13 mouse cellular contexts compared by ENCODE assay signal in genomic region chr9:88274681-88275336, GRCm38 (mm10). TPM values are rescaled to one million over a fixed set of nuclear protein-coding genes. Genes with fewer than 3 reads are reported as not detected.
A peak's percentile ranks its signal among the peaks of the same experiment; 100 is the strongest.
DNase-seq lines count a peak whose midpoint lies in the region; ATAC-seq and TF ChIP-seq lines count a peak whose summit lies in the region.
"Had no signal": no experiment of that assay in that cellular context is flagged by ENCODE, and none has a peak within 500 bp of the region (broad histone marks: within the 10 kb centered on the region; RNA-seq: fewer than 3 reads in every experiment).

No protein-coding gene starts in this region.

- no peak for DNase-seq in heart, embryonic 10.5 days (ENCODE audit: low spot score)
- peak; percentile 39 for DNase-seq in adipocyte (ENCODE audit: low spot score)
- DNase-seq in kidney, adult 9 months: peak; percentile 69
- no peak for DNase-seq in liver, postnatal 0 days
- DNase-seq in retina, embryonic 14.5 days (ENCODE audit: low spot score): no peak
- no peak for DNase-seq in left cerebral cortex, postnatal 25 days (ENCODE audit: low spot score in 2 of 2)
- DNase-seq: thymus, postnatal 14 days had no signal

- no peak overlapping the region for H3K4me2 ChIP-seq in heart, embryonic 15.5 days
- H3K4me2 ChIP-seq in liver, postnatal 0 days (ENCODE audit: low read depth, low read length): peak overlapping the region; percentile 13; the same call in 1 of the 2 replicates
- H3K4me2 ChIP-seq: hindbrain, embryonic 13.5 days had no signal

- WGBS in heart, embryonic 15.5 days: 75% methylated on average over 3 of the region's 3 CpGs
- WGBS in heart, embryonic 10.5 days: 80% methylated on average over 3 of the region's 3 CpGs
- 56% methylated on average over 3 of the region's 3 CpGs for WGBS in liver, postnatal 0 days (ENCODE audit: insufficient replicate concordance)

- H3K9ac ChIP-seq in heart, embryonic 15.5 days: no peak overlapping the region
- H3K9ac ChIP-seq in liver, postnatal 0 days (replicated peaks): 0 out of 2 replicates have a peak overlapping the region, but pooled peaks have one; percentile 26
- H3K9ac ChIP-seq: hindbrain, embryonic 13.5 days; liver, embryonic 14.5 days had no signal

- peaks cover 27% of the 10 kb centered on the region for H3K4me1 ChIP-seq in heart, embryonic 15.5 days (replicated peaks)
- H3K4me1 ChIP-seq in heart, embryonic 10.5 days: peaks cover 9% of the 10 kb centered on the region; the same call in 1 of the 2 replicates
- H3K4me1 ChIP-seq in liver, postnatal 0 days (ENCODE audit: insufficient read depth): peaks cover 6% of the 10 kb centered on the region
- H3K4me1 ChIP-seq: hindbrain, embryonic 13.5 days had no signal

- intact Hi-C loops in left cerebral cortex, postnatal 25 days (cut with DNase I): no loop called here

- H3K27me3 ChIP-seq in heart, embryonic 15.5 days: no peaks in the 10 kb centered on the region
- no peaks in the 10 kb centered on the region for H3K27me3 ChIP-seq in heart, embryonic 10.5 days (ENCODE audit: insufficient read depth, poor library complexity, severe bottlenecking)
- no peaks in the 10 kb centered on the region for H3K27me3 ChIP-seq in liver, postnatal 0 days (ENCODE audit: insufficient read depth, low read length)
- H3K27me3 ChIP-seq: CH12.LX; hindbrain, embryonic 13.5 days had no signal

- H3K9me3 ChIP-seq in heart, embryonic 15.5 days (replicated peaks): no peaks in the 10 kb centered on the region
- no peaks in the 10 kb centered on the region for H3K9me3 ChIP-seq in heart, embryonic 10.5 days
- no peaks in the 10 kb centered on the region for H3K9me3 ChIP-seq in liver, postnatal 0 days (ENCODE audit: low read length)
- H3K9me3 ChIP-seq: hindbrain, embryonic 13.5 days had no signal

- TF ChIP-seq CTCF in liver, postnatal 0 days (IDR thresholded peaks at IDR 0.05; ENCODE audit: low read depth): no peak

- no peak for ATAC-seq in heart, embryonic 15.5 days (replicated peaks; ENCODE audit: insufficient number of reproducible peaks, insufficient read depth, low FRiP score, low read depth)
- ATAC-seq in liver, postnatal 0 days: 0 out of 2 replicates have a peak, but pooled peaks have one; percentile 27
- ATAC-seq: forebrain, embryonic 14.5 days had no signal

- no peaks in the 10 kb centered on the region for H3K36me3 ChIP-seq in heart, embryonic 15.5 days
- H3K36me3 ChIP-seq in heart, embryonic 10.5 days: no peaks in the 10 kb centered on the region
- no peaks in the 10 kb centered on the region for H3K36me3 ChIP-seq in liver, postnatal 0 days (replicated peaks; ENCODE audit: insufficient read depth, low read length)
- H3K36me3 ChIP-seq: hindbrain, embryonic 13.5 days had no signal

- no peak for TF ChIP-seq EP300 in liver, postnatal 0 days (IDR thresholded peaks at IDR 0.05; ENCODE audit: low read depth)

- no peak overlapping the region for H3K4me3 ChIP-seq in heart, embryonic 15.5 days
- no peak overlapping the region for H3K4me3 ChIP-seq in heart, embryonic 10.5 days
- no peak overlapping the region for H3K4me3 ChIP-seq in liver, postnatal 0 days (ENCODE audit: low read depth, low read length)
- H3K4me3 ChIP-seq: erythroblast, embryonic 14.5 days; hindbrain, embryonic 13.5 days had no signal

- peak overlapping the region; percentile 82 for H3K27ac ChIP-seq in heart, embryonic 15.5 days
- no peak overlapping the region for H3K27ac ChIP-seq in heart, embryonic 10.5 days
- H3K27ac ChIP-seq in liver, postnatal 0 days (ENCODE audit: low read depth): peak overlapping the region; percentile 69
- H3K27ac ChIP-seq: hindbrain, embryonic 13.5 days; liver, embryonic 14.5 days had no signal

RNA-seq across cellular contexts. Expression of gene Nt5e, which starts 52.2 kb away (rescaled TPM):
- polyA plus RNA-seq in heart, embryonic 15.5 days (2015; fragmentation: Nextera tagmentation; extraction: Ambion mirVana): 4.4 and 5.0 TPM in 2 replicates
- 1.9 and 2.4 TPM in 2 replicates for polyA plus RNA-seq in heart, embryonic 10.5 days (2016; fragmentation: Nextera tagmentation; extraction: Ambion mirVana)
- 17.3 and 18.9 TPM in 2 replicates for polyA plus RNA-seq in liver, postnatal 0 days (2015; fragmentation: Nextera tagmentation; extraction: Ambion mirVana)
- 1 to 10 TPM; 2.7 to 4.6 TPM for total RNA-seq in left cerebral cortex, postnatal 25 days (2021)
- polyA plus RNA-seq: erythroblast, embryonic 14.5 days had no signal

Comparison
In these comparisons a context has a peak if more than half of its experiments do, and no peak if none do; other contexts are left out.
1. DNase-seq: peak in adipocyte (single experiment) and kidney, adult 9 months (single experiment); none in heart, embryonic 10.5 days (single experiment), liver, postnatal 0 days (single experiment), retina, embryonic 14.5 days (single experiment) and left cerebral cortex, postnatal 25 days (0 of 2).